Mouse (Mus musculus): ENCODE measurements around the gene Mttp. TPM values are rescaled to one million over a fixed set of nuclear protein-coding genes. Genes with fewer than 3 reads are reported as not detected.
"Not testable (repeated sequence)": the region's sequence is repeated elsewhere in the genome, so short reads cannot be mapped to it uniquely, and the experiment has no call there.

Mttp gene
- polyA plus RNA-seq, 1 experiment from 2014 or later = 6.8 TPM

- no peak for DNase-seq
Measured at GRCm38 (mm10) chr3:138148811-138149210, 4.0 kb upstream of the Mttp start.

GRCm38 (mm10) chr3:138144060-138144641, 617 bp downstream of the Mttp start:
- peak overlapping the region; percentile 100 for H3K27ac ChIP-seq (ENCODE audit: low read depth)
- under 1% methylated on average over 18 of the region's 18 CpGs for WGBS
- peak; percentile 61 for DNase-seq

More at GRCm38 (mm10) chr3:138148811-138149210, 4.0 kb upstream of the Mttp start:
- 90% methylated on average over 2 of the region's 2 CpGs for WGBS
- no peak for ATAC-seq (ENCODE audit: insufficient read depth)
- no peak for TF ChIP-seq CTCF (IDR thresholded peaks at IDR 0.05; ENCODE audit: low read depth)
- H3K4me2 ChIP-seq = no peak overlapping the region
- no peaks in the 10 kb centered on the region for H3K9me3 ChIP-seq (ENCODE audit: low read depth, low read length)
- H3K27ac ChIP-seq (ENCODE audit: low read depth) = no peak overlapping the region
- peaks cover 24% of the 10 kb centered on the region for H3K36me3 ChIP-seq (ENCODE audit: insufficient read depth)
- no peaks in the 10 kb centered on the region for H3K4me1 ChIP-seq (ENCODE audit: insufficient read depth)
- H3K4me3 ChIP-seq (ENCODE audit: low read depth, low read length) = no peak overlapping the region
- no peaks in the 10 kb centered on the region for H3K27me3 ChIP-seq (ENCODE audit: insufficient read depth, low read length)
- no peak overlapping the region for H3K9ac ChIP-seq

GRCm38 (mm10) chr3:138143315-138144059, 1.3 kb downstream of the Mttp start, which contains the start of gene Trmt10a:
Trmt10a (plus strand) TSS chr3:138143448.
- Histone ChIP-seq H3K4me2 (peak within 1 kb of the TSS; percentile 80), H3K27me3 (ENCODE audit: insufficient read depth, low read length) (no peaks in the 10 kb centered on the region), H3K4me1 (ENCODE audit: insufficient read depth) (0 out of 2 replicates have a peak, but pooled peaks cover 3% of the 10 kb centered on the region), H3K36me3 (ENCODE audit: insufficient read depth) (0 out of 2 replicates have a peak, but pooled peaks cover under 1% of the 10 kb centered on the region), H3K27ac (ENCODE audit: low read depth) (peak within 1 kb of the TSS; percentile 100), H3K9me3 (ENCODE audit: low read depth, low read length) (no peaks in the 10 kb centered on the region), H3K9ac (peak within 1 kb of the TSS; percentile 80), H3K4me3 (ENCODE audit: low read depth, low read length) (peak within 1 kb of the TSS; percentile 63)
- under 1% methylated on average over 70 of the region's 70 CpGs for WGBS
- peak; percentile 99 for DNase-seq
- ATAC-seq (ENCODE audit: insufficient read depth) = peak; percentile 98
- TF ChIP-seq CTCF (IDR thresholded peaks at IDR 0.05; ENCODE audit: low read depth) = peak; percentile 45

More at GRCm38 (mm10) chr3:138144060-138144641, 617 bp downstream of the Mttp start:
- peak; percentile 0; the same call in 1 of the 2 replicates for ATAC-seq (ENCODE audit: insufficient read depth)
- Histone ChIP-seq H3K4me1 (ENCODE audit: insufficient read depth) (0 out of 2 replicates have a peak, but pooled peaks cover 3% of the 10 kb centered on the region), H3K9me3 (ENCODE audit: low read depth, low read length) (no peaks in the 10 kb centered on the region), H3K4me3 (ENCODE audit: low read depth, low read length) (peak overlapping the region; percentile 63), H3K27me3 (ENCODE audit: insufficient read depth, low read length) (no peaks in the 10 kb centered on the region), H3K9ac (peak overlapping the region; percentile 80), H3K36me3 (ENCODE audit: insufficient read depth) (peaks cover 5% of the 10 kb centered on the region; the same call in 1 of the 2 replicates), H3K4me2 (peak overlapping the region; percentile 80)
- TF ChIP-seq CTCF (IDR thresholded peaks at IDR 0.05; ENCODE audit: low read depth) = no peak

GRCm38 (mm10) chr3:138142733-138143314, 1.9 kb downstream of the Mttp start:
- no peak for ATAC-seq (ENCODE audit: insufficient read depth)
- Histone ChIP-seq H3K36me3 (ENCODE audit: insufficient read depth) (no peaks in the 10 kb centered on the region), H3K27ac (ENCODE audit: low read depth) (peak overlapping the region; percentile 100), H3K4me2 (peak overlapping the region; percentile 80), H3K4me3 (ENCODE audit: low read depth, low read length) (peak overlapping the region; percentile 63), H3K27me3 (ENCODE audit: insufficient read depth, low read length) (no peaks in the 10 kb centered on the region), H3K9me3 (ENCODE audit: low read depth, low read length) (no peaks in the 10 kb centered on the region), H3K4me1 (ENCODE audit: insufficient read depth) (0 out of 2 replicates have a peak, but pooled peaks cover 3% of the 10 kb centered on the region), H3K9ac (peak overlapping the region; percentile 80)
- no peak for DNase-seq
- WGBS = 2% methylated on average over 12 of the region's 12 CpGs
- no peak for TF ChIP-seq CTCF (IDR thresholded peaks at IDR 0.05; ENCODE audit: low read depth)

GRCm38 (mm10) chr3:138142052-138142732, 2.6 kb downstream of the Mttp start:
- Histone ChIP-seq H3K4me3 (ENCODE audit: low read depth, low read length) (peak overlapping the region; percentile 63), H3K4me2 (peak overlapping the region; percentile 80), H3K27me3 (ENCODE audit: insufficient read depth, low read length) (no peaks in the 10 kb centered on the region), H3K9me3 (ENCODE audit: low read depth, low read length) (no peaks in the 10 kb centered on the region), H3K36me3 (ENCODE audit: insufficient read depth) (no peaks in the 10 kb centered on the region), H3K27ac (ENCODE audit: low read depth) (peak overlapping the region; percentile 58; the same call in 1 of the 2 replicates), H3K4me1 (ENCODE audit: insufficient read depth) (0 out of 2 replicates have a peak, but pooled peaks cover 3% of the 10 kb centered on the region), H3K9ac (peak overlapping the region; percentile 36)
- no peak for ATAC-seq (ENCODE audit: insufficient read depth)
- TF ChIP-seq CTCF (IDR thresholded peaks at IDR 0.05; ENCODE audit: low read depth) = no peak
- DNase-seq = peak; percentile 33
- WGBS = 50% methylated on average over 4 of the region's 4 CpGs

GRCm38 (mm10) chr3:138139663-138140062, 5.1 kb downstream of the Mttp start:
- Histone ChIP-seq H3K4me2 (no peak overlapping the region), H3K27me3 (ENCODE audit: insufficient read depth, low read length) (no peaks in the 10 kb centered on the region), H3K27ac (ENCODE audit: low read depth) (no peak overlapping the region), H3K4me1 (ENCODE audit: insufficient read depth) (0 out of 2 replicates have a peak, but pooled peaks cover 3% of the 10 kb centered on the region), H3K9me3 (ENCODE audit: low read depth, low read length) (no peaks in the 10 kb centered on the region), H3K9ac (no peak overlapping the region), H3K4me3 (ENCODE audit: low read depth, low read length) (no peak overlapping the region), H3K36me3 (ENCODE audit: insufficient read depth) (no peaks in the 10 kb centered on the region)
- 80% methylated on average over 6 of the region's 6 CpGs for WGBS
- no peak for DNase-seq
- TF ChIP-seq CTCF (IDR thresholded peaks at IDR 0.05; ENCODE audit: low read depth) = no peak
- ATAC-seq (ENCODE audit: insufficient read depth) = no peak

GRCm38 (mm10) chr3:138138146-138138545, 6.6 kb downstream of the Mttp start:
- not testable (repeated sequence) for ATAC-seq (ENCODE audit: insufficient read depth)

More at GRCm38 (mm10) chr3:138138146-138138545, 6.6 kb downstream of the Mttp start:
- H3K4me3 ChIP-seq (ENCODE audit: low read depth, low read length); H3K9ac ChIP-seq; H3K4me2 ChIP-seq; H3K27me3 ChIP-seq (ENCODE audit: insufficient read depth, low read length); H3K36me3 ChIP-seq (ENCODE audit: insufficient read depth); H3K4me1 ChIP-seq (ENCODE audit: insufficient read depth); H3K9me3 ChIP-seq (ENCODE audit: low read depth, low read length); DNase-seq; H3K27ac ChIP-seq (ENCODE audit: low read depth): not testable (repeated sequence)
- 94% methylated on average over 13 of the region's 13 CpGs for WGBS
